Mouse (Mus musculus): ENCODE measurements around the gene Babam2.

DNA sequence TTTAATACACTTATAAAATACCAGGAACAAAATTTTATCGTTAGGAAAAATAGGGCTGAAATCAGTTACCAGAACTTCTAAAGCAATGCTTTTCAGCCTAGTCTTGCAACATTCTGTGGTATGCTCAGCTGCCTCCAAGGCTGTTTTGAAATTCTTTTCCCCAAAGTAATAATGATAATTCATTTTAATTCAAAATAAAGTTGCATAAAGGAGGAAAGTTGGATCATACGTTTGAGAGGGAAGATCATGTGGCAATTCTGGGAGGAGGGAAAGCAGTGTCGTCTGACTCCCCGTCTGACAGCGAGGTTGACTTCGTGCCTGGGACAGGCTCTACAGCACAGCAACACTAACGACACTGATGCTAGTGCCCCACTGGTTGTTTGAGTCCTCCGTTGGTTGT is 95.4 kb downstream of the Babam2 start:
- TF ChIP-seq CTCF (conservative IDR thresholded peaks at IDR 0.05; ENCODE audit: insufficient read depth, insufficient read length, low read depth, low read length) (no peak), POLR2A (IDR thresholded peaks at IDR 0.05; ENCODE audit: low read depth, low read length) (no peak)

Data from kidney, adult 2 months (tissue).